Mouse (Mus musculus): ENCODE results near the gene Stk33.
"Not testable (repeated sequence)": the region's sequence is repeated elsewhere in the genome, so short reads cannot be mapped to it uniquely, and the experiment has no call there.

Stk33 gene

DNA sequence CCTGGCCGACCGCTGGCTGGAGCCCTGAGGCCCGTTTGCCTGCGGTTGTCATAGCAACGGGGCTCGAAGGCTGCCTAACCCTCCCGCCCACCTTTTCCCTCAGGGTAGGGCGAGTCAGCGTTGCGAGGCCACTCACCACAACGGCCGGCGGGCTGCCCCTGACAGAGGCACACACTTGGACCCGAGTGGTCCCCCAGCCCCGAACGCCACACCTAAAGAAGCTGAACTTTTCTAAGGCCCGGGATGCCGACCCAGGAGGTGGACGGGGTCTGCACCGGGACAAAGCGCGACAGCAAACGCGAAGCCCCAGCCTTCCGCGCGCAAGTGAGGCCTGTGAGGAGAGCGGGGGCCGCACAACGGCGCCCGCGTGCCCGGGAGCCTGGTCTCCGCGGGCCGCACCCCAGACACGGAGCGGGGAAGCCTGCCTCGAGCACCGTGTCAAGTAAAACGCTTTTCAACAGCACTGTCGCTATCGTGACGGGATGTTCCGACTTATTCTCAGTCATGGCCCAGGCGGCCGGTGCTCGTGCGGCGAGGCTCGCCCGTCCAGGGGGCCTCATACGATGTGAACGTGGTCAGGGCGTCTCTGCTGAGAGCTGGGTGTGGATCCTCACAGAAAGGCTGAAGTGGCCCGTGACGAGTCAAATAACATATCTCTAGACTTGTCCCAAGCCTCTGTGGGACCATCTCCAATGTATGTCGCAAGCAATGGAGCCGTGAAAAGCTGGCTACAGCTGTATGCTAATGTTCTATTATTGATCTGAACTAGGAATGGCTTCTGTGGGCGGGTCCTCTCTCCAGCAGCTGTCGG is at the start of gene Stk33:
Stk33 (minus strand) TSS at position 301 of the 811 bp plus-strand sequence.
- in situ Hi-C loops (cut with MboI, MseI), result no loop called here

DNA sequence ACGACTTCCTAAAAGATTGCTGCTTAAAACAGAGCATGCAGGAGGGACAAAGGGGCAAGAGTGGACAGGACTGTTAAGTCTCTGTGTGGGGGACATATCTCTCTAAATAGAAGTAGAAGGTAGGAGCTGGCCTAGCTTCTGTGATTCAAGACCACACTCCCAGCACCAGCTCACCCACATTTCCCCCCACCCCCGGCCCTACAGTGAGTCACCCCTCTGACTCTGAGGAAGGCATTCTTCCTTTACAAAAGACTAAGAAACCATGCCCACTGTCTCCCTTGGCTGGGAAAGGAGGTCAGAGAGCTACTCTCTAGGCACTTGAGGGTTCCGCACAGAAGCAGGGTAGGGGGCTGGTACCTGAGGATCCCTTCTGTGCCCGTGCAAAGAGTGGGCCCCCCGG is 45.3 kb upstream of the Stk33 start:
- in situ Hi-C loops (cut with MboI, MseI), result no loop called here

DNA sequence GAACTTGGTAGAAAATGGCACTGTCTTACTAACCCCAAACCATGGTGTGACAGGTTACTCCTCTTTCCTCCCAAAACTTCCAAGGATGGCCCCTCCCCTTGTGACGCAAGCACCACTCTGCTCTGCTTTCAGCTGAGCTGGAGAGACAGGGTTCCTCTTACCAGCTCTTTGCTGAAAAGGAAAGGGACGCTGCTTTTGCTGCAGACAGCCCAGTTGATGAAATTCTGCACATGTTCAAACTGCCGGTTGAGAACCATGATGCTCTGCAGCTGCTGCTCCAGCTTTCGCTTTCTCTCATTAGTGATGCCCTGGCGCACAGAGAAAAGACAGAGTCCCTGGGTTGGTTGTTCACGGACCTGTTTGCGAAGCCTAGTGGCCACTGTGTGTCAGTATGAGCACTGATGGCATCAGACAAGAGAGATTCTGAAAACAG is 41.9 kb upstream of the Stk33 start:
- in situ Hi-C loops (cut with MboI, MseI), result no loop called here

DNA sequence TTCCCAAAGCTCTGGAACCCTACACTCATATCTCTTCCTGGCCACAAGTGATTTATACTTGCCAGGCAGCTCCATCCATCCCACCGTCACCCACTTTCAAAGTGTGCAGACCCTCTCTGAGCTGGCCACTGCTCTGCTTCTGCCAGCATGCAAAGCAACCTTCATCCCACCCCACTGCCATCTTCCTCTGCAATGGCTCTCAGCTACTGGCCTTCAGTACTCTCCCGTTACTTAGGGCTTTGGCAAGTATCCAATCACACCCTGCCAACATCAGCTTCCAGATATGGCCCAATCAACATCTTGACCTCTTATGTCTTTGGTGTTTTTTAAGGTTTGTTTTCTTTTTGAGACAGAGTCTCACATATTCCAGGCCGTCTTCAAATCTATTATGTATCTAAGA is 39.0 kb upstream of the Stk33 start:
- in situ Hi-C loops (cut with MboI, MseI), result no loop called here

DNA sequence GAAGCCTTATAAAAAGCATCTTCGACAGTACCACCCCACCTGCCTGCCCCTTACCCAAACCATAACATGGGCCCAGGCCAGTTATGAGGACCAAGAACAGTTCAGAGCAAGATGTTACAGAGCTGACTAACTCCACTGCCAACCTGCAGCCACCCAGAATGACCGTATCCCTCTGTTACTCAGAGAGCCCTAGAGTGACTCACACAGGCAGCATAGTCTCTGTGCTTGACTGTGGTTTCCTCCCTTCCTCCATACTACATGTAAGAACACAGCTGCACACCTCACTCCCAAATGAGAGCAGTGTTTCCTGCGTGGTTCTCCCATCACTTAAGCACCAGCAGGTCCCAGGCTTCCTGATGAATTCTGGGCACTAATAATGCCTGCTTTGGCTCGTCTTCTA is 31.8 kb upstream of the Stk33 start:
- in situ Hi-C loops (cut with MboI, MseI), result no loop called here

DNA sequence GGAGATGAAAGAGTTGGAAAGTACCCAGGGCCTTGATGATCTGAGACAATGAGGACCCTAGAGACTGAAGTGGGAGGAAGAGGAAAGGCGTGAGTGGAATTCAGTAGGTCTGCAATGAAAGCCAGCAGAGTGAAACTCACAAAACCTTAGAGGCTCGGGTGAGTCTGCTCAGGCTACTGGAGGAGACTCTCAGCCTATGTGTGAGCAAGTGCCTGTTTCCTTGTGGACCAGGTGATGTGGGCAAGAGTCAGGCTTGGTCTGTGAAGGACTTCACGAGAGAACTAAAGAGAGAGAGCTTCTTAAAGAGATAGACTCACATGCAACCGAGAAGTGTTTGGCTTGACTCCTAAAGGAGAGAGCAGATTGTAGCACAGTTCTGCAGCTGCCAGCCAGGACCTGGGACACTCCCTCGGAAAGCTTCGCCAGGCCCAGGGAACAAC is 29.4 kb upstream of the Stk33 start:
- in situ Hi-C loops (cut with MboI, MseI), result no loop called here

DNA sequence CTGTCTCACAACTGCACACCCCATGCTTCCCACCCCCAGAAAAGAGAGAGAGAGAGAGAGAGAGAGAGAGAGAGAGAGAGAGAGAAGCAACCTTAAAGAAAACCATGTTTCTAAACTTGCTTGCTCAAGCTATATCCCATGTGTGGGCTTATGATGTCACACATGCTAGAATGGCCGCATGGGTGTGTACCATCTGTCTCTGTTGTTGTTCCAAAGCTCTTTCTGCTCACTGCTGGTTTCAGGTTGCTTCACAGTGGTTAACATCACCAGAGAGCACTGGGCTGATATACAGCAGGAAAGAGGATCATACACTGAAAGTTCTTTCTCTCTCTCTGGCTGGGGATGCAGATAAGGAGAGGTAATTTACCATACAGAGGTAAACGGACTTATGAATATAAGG is 28.7 kb upstream of the Stk33 start:
- in situ Hi-C loops (cut with MboI, MseI), result no loop called here

DNA sequence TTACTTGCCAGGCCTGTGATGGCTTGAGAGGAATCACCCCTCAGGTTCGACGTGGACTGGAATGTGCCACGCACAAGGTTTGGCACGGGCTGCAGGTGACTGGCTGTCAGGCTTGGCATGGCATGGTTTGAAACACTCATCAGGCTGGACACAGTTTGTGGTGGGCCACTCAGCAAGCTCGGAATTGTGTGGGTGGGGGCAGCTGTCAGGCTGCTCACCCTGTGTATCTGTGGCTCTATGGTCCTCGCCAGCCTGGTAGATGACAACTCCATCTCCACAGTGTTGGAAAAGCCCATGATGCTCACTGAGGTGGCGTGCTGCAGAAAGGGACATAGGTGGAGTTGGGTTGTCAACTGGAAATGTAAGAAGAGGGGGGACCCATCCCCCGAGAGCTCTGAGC is 21.8 kb upstream of the Stk33 start:
- in situ Hi-C loops (cut with MboI, MseI), result no loop called here

DNA sequence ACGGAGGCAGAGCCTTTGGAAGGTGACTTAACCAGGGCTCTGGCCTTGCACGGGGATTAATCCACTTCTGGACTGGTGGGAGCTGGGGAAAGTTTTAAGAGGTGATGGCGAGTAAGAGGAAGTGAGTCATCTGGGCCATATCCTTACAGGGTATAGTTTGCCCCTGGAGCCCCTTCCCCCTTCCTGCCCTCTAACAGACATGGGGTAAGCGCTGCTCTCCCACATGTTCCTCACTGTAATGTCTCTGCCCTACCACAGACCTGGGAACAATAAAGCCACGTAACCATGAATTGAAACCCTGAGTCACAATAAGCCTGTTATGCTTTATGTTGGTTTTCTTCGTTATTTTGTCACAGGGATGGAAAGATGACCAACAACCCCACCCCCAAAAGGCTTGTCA is 17.7 kb upstream of the Stk33 start:
- in situ Hi-C loops (cut with MboI, MseI), result no loop called here

DNA sequence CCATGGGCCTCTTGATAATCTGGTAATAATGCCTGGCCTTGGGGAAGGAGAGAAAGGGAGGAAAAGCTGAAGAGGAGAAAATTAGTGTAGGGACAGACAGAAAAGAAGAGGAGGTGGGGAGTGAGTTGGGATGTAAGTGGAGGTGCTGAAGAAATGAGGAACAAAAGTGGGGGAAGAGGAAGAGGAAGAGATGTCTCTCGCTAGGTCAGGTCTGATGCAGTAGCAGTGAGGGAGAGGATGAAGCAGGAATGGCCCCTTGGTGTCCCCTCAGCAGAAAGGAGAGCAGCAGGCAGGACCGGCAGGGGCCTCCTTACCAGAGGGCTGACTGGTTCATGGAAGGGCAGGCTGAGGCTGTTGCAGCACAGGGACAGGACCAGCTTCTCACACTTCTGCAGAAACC is 16.9 kb upstream of the Stk33 start:
- in situ Hi-C loops (cut with MboI, MseI), result no loop called here

DNA sequence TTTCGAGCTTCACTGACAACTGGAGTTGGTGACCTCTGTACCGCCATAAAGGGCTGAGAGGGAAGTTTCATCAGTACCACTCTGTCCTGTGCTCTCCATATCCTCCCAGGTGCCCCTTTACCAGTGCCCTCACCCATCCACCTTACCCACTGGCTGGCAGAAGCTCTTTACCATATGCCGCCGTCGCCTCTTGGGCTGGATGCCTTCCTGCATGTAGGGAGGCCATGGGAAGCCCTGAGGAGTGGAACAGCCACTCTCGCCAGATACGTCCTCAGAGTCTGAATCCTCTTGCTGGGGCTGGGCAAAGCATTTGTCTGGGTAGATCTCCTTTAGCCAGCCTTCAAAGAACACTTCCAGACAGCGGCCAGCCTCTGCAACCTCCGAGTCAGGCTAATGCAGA is 16.0 kb upstream of the Stk33 start:
- in situ Hi-C loops (cut with MboI, MseI), result no loop called here

DNA sequence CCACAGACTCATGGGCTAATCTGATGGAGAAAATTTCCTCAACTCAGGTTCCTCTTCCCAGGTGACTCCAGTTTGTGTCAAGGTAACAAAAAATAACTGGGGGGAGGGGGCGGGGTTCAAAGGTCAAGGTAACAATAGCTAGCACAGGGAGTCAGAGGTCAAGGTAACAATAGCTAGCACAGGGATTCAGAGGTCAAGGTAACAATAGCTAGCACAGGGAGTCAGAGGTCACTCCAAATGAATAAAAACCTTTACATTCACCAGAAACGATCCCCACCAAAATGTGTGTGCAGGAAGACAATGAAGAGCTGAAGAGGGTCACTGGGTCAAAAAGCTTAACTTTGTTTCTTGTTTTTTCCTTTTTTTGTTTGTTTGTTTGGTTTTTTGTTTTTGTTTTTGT is 9.2 kb upstream of the Stk33 start:
- in situ Hi-C loops (cut with MboI, MseI), result no loop called here

DNA sequence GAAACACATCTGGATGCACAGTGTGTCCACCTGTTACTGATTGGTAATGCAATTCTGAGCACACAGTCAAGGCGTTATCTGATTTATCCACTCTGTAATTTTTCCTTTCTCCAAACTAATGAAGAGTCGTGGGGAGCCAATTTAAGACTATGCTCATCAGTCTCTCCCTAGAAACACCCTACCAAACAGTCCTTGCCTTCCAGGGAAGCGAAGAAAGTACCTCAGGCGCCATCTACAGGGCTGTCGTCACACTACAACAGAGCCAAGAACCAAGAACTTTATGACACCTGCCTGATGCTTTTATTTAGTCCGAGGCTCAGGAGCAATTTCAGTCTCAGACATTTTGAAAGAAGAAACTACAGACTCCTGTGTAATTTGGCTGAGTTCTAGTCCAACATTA is 6.1 kb upstream of the Stk33 start:
- in situ Hi-C loops (cut with MboI, MseI), result no loop called here

DNA sequence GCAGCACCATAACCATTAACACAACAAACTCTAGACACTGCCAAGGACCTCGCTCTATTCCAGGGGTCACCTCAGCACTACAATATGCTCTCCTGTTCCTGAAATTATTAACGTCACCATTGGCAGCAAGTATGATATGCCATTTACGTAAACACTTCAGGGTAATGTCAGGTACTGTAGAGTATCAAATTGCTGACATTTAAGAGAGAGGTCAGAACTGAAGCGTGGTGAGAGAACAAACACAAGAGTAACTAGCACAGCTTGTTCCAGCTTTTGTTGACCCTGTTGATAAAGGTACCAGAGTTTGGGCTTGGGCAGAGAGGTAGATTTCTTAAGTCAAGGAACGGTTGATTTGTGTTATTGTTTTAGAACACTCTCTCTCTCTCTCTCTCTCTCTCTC is 3.9 kb upstream of the Stk33 start:
- in situ Hi-C loops (cut with MboI, MseI), result no loop called here

DNA sequence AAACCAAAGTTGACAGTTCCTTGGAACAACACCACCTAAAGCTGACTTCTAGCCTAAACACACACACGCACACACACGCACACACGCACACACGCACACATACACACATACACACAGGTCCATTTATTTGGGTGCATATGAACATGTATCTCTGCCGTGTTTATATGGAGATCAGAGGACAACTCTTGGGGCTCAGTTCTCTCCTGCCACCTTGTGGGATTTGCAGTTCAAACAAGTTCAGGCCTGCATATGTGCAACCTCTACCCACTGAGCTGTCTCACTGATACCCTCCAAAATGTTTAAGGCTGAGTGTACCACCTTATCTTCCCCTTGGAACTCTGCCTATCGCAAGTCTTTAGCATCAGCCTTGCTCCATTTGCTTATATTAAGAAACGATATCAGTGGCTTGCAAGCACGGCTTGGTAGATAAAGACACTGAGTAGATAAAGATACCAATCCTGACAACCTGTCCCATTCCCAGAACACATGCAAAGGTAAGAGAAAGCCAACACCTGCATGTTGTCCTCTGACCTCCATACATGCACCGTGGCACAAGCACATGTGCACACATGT is 1.9 kb upstream of the Stk33 start:
- in situ Hi-C loops (cut with MboI, MseI), result no loop called here

DNA sequence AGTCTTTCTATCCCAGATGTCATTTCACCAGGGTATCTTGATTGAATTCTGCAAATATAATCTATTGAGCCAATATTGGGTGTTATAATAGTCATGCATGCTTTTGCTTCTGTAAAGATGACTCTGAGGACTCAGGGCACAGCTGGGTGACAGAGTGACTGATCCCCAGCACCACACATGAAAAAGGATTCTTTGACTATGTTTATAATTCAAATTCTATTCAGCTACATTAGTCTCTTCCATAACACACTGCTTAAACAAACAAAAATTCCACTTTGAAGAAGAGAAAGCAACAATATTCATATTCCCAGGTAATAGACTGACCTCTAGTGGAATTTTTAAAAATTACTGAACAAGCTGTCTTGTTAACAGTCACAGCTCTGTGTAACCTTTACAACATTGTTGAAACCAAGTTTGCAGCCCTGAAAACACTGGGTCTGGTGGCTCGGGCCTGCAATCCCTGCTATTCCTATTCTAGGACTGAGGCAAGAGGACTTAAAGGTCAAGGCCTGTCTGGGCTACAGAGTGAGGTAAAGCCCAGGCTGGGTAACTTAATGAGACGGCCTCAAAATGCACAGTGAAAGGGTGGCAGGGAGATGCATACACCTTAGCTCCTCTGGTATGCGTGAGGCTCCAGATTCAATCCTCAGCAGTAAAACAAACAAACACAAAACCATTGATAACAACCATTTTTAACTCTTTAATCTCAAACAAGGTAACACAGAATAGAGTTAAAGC is 14.3 kb downstream of the Stk33 start:
- in situ Hi-C loops (cut with MboI, MseI), result loop anchor here (5.0 kb wide), 2 partner anchors 197 to 282 kb away; no protein-coding TSS in a partner anchor

DNA sequence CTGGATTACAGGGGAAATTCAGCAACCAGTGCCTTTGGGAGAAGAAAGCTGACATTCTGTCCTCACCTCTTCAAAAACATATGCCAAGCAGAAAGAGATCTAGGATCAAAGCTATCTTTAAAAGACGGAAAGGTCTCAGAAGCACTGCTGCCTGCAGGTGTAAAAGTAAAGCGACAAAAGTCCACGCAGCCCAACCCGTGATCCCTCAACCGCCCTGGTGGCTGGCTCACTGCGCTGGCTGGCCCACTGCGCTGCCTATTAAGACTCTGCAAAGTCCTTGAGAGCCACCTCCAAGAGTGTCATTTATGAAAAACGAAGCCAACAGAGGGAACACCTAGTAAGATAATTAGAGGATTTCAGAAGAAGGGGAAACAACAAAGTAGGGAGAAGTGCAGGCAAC is 16.1 kb downstream of the Stk33 start:
- in situ Hi-C loops (cut with MboI, MseI), result loop anchor here (5.0 kb wide), 2 partner anchors 196 to 281 kb away; no protein-coding TSS in a partner anchor

DNA sequence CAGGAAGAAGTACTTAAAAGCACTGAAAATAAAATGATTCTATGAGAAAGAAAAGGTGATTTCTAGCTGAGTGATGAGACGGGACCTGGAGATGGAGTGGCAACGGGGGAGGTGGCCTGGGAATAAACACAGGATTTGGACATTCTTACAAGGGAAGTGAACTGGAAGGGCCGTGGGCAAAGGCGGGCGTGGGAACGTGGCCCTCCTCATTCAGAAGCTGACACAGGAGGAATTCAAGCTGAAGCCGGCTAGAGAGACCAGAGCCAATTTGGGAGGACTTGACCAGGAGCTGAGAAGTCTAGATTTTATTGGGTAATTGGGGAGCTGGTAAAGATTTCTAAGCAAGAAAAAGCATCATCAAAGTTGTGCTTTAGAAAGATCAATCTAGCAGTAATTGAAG is 33.4 kb downstream of the Stk33 start:
- in situ Hi-C loops (cut with MboI, MseI), result no loop called here

DNA sequence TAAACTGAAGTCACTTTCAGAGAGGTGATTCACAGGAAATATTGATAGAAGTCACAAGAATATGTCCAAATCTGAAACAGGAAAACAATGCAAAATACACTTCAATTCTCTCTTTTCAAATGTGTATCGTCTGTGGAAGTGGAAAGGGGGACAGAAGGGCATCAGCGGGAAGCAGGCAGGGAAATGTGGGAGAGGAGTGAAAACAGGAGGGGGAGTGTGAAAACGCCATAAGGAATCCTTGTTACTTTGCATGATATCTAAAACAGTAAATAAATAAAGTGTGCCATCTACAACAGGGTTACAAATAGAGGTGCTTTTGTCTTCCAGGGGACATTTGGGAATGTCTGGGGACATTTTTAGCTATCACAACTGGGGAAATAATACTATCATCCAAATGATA is 39.6 kb downstream of the Stk33 start:
- in situ Hi-C loops (cut with MboI, MseI), result no loop called here

DNA sequence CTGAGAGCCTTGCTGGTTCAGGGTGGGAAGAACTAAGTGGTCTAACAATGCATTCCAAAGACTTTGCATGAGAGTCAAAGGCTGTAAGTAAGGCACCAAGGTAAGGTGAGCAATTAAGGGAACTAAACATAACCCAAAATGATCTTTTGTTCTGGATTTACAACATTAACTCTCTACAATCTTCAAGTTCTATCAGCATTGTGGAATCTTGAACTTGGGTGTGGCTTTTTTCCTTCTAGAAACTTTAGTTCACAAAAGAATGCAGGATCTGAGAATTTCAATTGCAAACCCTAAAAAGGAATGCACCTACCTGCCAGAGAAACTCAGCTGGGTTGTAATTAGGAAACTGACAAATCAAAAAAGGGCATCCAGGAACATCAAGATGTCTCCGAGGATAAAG is 57.8 kb downstream of the Stk33 start:
- in situ Hi-C loops (cut with MboI, MseI), result no loop called here

DNA sequence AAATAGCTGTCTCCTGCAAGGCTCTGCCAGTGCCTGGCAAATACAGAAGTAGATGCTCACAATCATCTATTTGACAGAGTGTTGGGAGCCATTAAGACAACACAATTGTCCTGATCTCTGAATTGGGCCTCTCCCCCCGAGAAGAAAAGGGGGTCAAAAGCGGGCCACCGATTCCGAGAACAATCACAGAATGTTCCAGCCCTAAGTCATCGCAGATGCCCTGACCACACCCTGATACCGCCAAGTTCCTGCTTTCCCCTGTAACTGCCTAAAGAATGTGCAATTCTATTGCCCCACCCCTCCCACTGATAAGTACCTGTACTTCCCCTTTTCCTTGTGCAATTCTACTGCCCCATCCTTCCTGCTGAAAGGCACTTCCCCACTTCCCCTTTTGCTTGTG is 65.3 kb downstream of the Stk33 start:
- in situ Hi-C loops (cut with MboI, MseI), result not testable (repeated sequence)

DNA sequence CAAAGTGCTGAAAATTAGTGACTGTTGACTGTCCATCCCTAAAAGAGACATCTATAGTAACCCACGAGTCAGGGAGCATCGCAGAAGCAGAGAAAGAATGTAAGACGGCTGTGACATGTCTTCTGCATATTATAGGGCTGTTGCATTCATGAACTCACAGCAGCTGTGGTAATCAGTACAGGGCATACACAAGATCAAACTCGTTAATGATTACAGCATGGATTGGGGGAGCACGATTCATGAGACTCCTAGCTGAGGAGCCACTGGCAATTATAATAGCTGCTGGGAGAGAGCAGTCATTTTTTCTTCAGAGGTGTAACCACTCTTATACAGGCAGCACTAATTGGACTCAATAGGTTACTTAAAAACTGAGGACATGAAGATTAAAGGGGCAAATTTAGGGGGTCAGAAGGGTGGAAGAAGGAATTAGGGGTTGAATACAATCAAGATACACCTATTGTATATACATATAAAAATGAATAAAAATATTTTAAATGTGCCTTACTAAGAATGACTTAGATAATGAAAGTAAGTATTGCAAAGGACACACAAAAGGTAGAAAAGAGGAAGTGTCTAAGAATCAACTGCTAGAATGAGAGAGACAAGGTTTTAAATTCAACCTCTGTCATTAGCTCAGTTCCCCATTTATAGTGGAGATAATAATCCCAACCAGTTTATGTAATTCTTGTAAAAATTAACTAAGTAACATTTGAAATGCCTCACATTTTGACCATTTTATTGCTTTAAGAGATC is 80.3 kb downstream of the Stk33 start:
- in situ Hi-C loops (cut with MboI, MseI), result no loop called here

Data from T-helper 1 cell (primary cell).